Mouse (Mus musculus): ENCODE results near the gene Magea4.

Gene Magea4

GRCm38 (mm10) chrX:72221717-72222116 is at the start of gene Magea4:
Gene Magea4 (plus strand): TSS chrX:72222017.
- no peak for DNase-seq (ENCODE audit: low read depth)

GRCm38 (mm10) chrX:72202944-72203554 is 18.8 kb upstream of the Magea4 start:
- no peak for DNase-seq (ENCODE audit: low read depth)

- no peak for DNase-seq (ENCODE audit: low read depth)
Observed at GRCm38 (mm10) chrX:72270637-72271036, 48.8 kb downstream of the Magea4 start.

Measured in NIH3T3 (cell line).